Mouse (Mus musculus) hindbrain, embryonic 12.5 days (tissue): ENCODE results near the gene Papss2. TPM values are rescaled to one million over a fixed set of nuclear protein-coding genes. Genes with fewer than 3 reads are reported as not detected.

Experiments
- ATAC-seq: fragments of 200-750 bp; cut with Nextera tagmentation; 2 replicates; pipeline ENCODE4 v1.8.0; 2017; ENCODE audit warnings: moderate TSS enrichment; ENCODE audit not compliant: low FRiP score
- H3K27ac ChIP-seq: fragments of 300-500 bp; sonication (generic); 2 replicates; pipeline ENCODE4 v1.5.1; 2016; ENCODE audit warnings: mild to moderate bottlenecking
- H3K27me3 ChIP-seq: fragments of 300-500 bp; sonication (generic); 2 replicates; pipeline ENCODE4 v1.6.1; 2016; ENCODE audit warnings: mild to moderate bottlenecking
- H3K36me3 ChIP-seq: fragments of 300-500 bp; sonication (generic); 2 replicates; pipeline ENCODE4 v1.6.1; 2016; ENCODE audit warnings: mild to moderate bottlenecking
- H3K4me1 ChIP-seq: fragments of 300-500 bp; sonication (generic); 2 replicates; pipeline ENCODE4 v1.6.1; 2016
- H3K4me2 ChIP-seq: fragments of 300-500 bp; sonication (generic); replicated peaks from 2 replicates; pipeline ENCODE4 v1.6.1; 2016; ENCODE audit warnings: mild to moderate bottlenecking
- H3K4me3 ChIP-seq: fragments of 300-500 bp; sonication (generic); 2 replicates; pipeline ENCODE4 v1.5.1; 2016; ENCODE audit warnings: mild to moderate bottlenecking
- H3K9ac ChIP-seq: fragments of 300-500 bp; sonication (generic); 2 replicates; pipeline ENCODE4 v1.6.1; 2016; ENCODE audit warnings: mild to moderate bottlenecking, moderate library complexity
- H3K9me3 ChIP-seq: fragments of 300-500 bp; sonication (generic); replicated peaks from 2 replicates; pipeline ENCODE4 v1.6.1; 2016; ENCODE audit warnings: mild to moderate bottlenecking
- WGBS: fragments of 180-500 bp; shearing (Covaris S2); methylation state at CpG from one replicate; pipeline ENCODE4 v1.1.7; 2016; 5-methylcytosine and 5-hydroxymethylcytosine counted together
- polyA plus RNA-seq: library from polyadenylated mRNA; unstranded; fragments of >200 nt; fragmentation: Nextera tagmentation; extraction: Ambion mirVana; gene quantifications from 2 replicates; pipeline ENCODE4 v1.2.1, GENCODE M21; 2016

The Papss2 gene
- polyA plus RNA-seq, 1 experiment from 2014 or later, result 5.7 TPM

DNA sequence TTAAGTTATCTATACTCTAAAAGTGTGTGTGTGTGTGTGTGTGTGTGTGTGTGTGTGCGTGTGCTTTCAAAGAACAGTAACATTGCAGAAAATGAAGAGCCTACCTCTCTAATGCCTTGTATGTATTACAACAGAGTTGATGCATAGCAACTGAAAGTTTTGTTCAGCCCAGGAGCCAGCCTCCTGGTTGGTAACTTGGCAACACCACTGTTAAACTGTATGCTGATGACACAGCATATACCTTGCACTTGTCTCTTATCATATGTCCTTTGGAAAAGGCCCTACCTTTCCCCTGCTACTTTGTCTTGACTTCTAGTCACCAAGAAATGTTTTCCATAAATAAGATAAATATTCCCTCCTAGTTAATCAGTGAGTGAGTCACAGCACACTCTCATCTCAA, 7.9 kb downstream of the Papss2 start:
- Histone ChIP-seq H3K9me3 (no peaks in the 10 kb centered on the region), H3K27me3 (no peaks in the 10 kb centered on the region)
- ATAC-seq, result no peak

DNA sequence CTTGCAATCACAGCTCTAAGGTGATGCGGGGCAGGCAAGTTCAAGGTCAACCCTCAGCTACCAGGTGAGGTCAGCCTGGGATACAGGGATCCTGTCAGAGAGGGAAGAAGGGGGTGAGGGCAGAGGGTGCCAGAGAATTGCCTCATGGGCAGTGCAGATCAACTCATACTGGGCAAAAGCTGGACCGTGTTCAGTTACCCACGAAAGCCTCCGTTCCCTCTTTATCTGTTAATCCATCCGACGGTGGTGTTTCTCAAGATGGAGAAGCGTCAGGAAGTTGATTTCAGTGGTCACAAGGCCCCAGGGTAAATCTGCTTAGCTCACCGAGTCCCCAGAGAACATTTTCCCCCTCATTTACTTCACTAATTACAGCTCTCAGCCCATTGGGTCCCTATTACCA, 8.5 kb downstream of the Papss2 start:
- Histone ChIP-seq H3K4me1 (no peaks in the 10 kb centered on the region), H3K9me3 (no peaks in the 10 kb centered on the region), H3K27ac (no peak overlapping the region), H3K4me2 (no peak overlapping the region), H3K9ac (no peak overlapping the region), H3K27me3 (no peaks in the 10 kb centered on the region), H3K36me3 (no peaks in the 10 kb centered on the region), H3K4me3 (no peak overlapping the region)
- WGBS, result 75% methylated on average over 8 of the region's 8 CpGs
- no peak for ATAC-seq

More for the DNA sequence above, 7.9 kb downstream of the Papss2 start:
- Histone ChIP-seq H3K4me1 (no peaks in the 10 kb centered on the region), H3K9ac (no peak overlapping the region), H3K36me3 (no peaks in the 10 kb centered on the region), H3K4me2 (no peak overlapping the region), H3K4me3 (no peak overlapping the region), H3K27ac (no peak overlapping the region)
- 91% methylated on average over 1 of the region's 1 CpGs for WGBS

DNA sequence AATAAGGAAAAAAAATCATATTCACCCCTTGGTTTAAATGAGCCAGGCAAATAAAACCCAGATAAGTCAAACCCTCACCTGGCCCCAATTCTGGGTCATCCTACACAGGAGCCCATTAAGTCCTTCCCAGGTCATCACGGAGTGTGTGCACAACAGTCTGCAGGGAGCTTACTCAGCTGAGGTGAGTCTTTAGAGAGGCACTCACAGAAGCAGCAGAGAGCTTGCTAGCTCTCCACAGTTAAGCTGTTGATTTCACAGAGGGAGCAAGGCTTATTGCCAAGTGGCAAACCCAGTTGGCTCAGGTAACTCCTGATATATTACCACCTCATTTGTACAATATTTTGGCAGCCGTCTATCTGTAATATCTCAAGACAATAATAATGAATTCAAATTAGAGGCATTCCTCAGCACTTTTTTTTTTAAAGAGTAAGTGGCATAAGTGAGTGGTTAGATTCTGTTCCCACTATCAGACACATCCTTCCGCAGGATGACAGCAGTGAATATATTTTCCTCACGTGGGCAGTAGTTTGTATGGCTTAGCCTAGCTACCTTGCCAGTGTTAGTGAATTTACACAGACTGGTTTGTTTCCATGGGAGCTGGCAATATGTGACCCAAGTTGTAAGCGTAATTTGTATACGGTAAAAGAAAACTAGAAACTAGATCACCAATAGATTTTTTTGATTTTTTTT, 9.1 kb downstream of the Papss2 start:
- 86% methylated on average over 6 of the region's 6 CpGs for WGBS
- no peaks in the 10 kb centered on the region for H3K4me1 ChIP-seq
- H3K27ac ChIP-seq, result no peak overlapping the region
- H3K9ac ChIP-seq, result no peak overlapping the region
- no peaks in the 10 kb centered on the region for H3K36me3 ChIP-seq
- H3K27me3 ChIP-seq, result no peaks in the 10 kb centered on the region
- no peak overlapping the region for H3K4me3 ChIP-seq
- H3K4me2 ChIP-seq, result no peak overlapping the region
- ATAC-seq, result no peak
- no peaks in the 10 kb centered on the region for H3K9me3 ChIP-seq

DNA sequence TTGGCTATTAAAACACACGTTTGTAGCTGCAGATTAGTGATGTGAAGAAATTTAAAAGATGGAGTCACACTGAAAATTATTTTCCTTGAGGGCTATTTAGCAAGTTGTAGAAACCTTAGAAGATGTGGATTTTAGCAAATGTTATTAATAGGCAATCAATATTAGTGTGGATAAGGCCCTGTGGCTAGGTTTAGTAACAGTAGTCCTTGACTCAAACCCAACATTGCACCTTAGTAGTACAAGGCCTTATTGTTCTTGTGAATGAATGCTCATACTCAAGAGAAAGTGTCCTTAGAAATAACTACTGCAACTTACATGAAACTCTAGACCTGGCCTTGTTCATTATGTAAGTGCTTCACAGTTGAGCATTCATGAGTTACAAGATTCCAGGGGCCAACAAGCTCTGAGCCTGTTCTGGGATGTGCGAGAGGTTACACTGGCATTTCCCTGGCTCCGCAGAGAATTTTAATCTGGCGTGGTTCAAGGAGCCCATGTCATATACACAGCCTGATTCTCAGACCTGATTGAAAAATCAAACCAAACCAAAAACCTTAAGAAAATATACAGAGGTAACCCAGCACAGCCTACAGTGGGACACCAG, 10.7 kb downstream of the Papss2 start:
- H3K27ac ChIP-seq, result 0 out of 2 replicates have a peak overlapping the region, but pooled peaks have one; percentile 48
- H3K4me1 ChIP-seq, result no peaks in the 10 kb centered on the region
- H3K9me3 ChIP-seq, result no peaks in the 10 kb centered on the region
- WGBS, result 77% methylated on average over 4 of the region's 4 CpGs
- H3K4me3 ChIP-seq, result no peak overlapping the region
- H3K9ac ChIP-seq, result no peak overlapping the region
- no peaks in the 10 kb centered on the region for H3K36me3 ChIP-seq
- ATAC-seq, result no peak
- H3K4me2 ChIP-seq, result no peak overlapping the region
- H3K27me3 ChIP-seq, result no peaks in the 10 kb centered on the region

GRCm38 (mm10) chr19:32607036-32607435, 11.4 kb downstream of the Papss2 start:
- Histone ChIP-seq H3K36me3 (no peaks in the 10 kb centered on the region), H3K27me3 (no peaks in the 10 kb centered on the region), H3K4me3 (no peak overlapping the region), H3K27ac (no peak overlapping the region), H3K9me3 (no peaks in the 10 kb centered on the region), H3K4me1 (no peaks in the 10 kb centered on the region), H3K4me2 (no peak overlapping the region), H3K9ac (no peak overlapping the region)
- WGBS, result 83% methylated on average over 8 of the region's 8 CpGs
- no peak for ATAC-seq

GRCm38 (mm10) chr19:32611386-32612092, 15.9 kb downstream of the Papss2 start:
- no peak for ATAC-seq
- Histone ChIP-seq H3K27me3 (no peaks in the 10 kb centered on the region), H3K9me3 (no peaks in the 10 kb centered on the region), H3K27ac (no peak overlapping the region), H3K4me3 (no peak overlapping the region), H3K4me2 (no peak overlapping the region), H3K36me3 (no peaks in the 10 kb centered on the region), H3K4me1 (no peaks in the 10 kb centered on the region), H3K9ac (no peak overlapping the region)
- 91% methylated on average over 9 of the region's 9 CpGs for WGBS

GRCm38 (mm10) chr19:32614046-32614771, 18.6 kb downstream of the Papss2 start:
- H3K27ac ChIP-seq, result no peak overlapping the region
- H3K9ac ChIP-seq, result no peak overlapping the region
- H3K4me3 ChIP-seq, result no peak overlapping the region
- H3K4me2 ChIP-seq, result no peak overlapping the region
- no peaks in the 10 kb centered on the region for H3K4me1 ChIP-seq
- 75% methylated on average over 12 of the region's 12 CpGs for WGBS
- ATAC-seq, result no peak
- no peaks in the 10 kb centered on the region for H3K36me3 ChIP-seq
- H3K9me3 ChIP-seq, result no peaks in the 10 kb centered on the region
- H3K27me3 ChIP-seq, result no peaks in the 10 kb centered on the region

- Histone ChIP-seq H3K9ac (no peak overlapping the region), H3K27ac (no peak overlapping the region), H3K4me2 (no peak overlapping the region), H3K4me1 (no peaks in the 10 kb centered on the region), H3K27me3 (no peaks in the 10 kb centered on the region), H3K9me3 (no peaks in the 10 kb centered on the region), H3K4me3 (no peak overlapping the region), H3K36me3 (no peaks in the 10 kb centered on the region)
- WGBS, result 73% methylated on average over 2 of the region's 2 CpGs
- no peak for ATAC-seq
These were observed 19.1 kb downstream of the Papss2 start for GRCm38 (mm10) chr19:32614772-32615099.

DNA sequence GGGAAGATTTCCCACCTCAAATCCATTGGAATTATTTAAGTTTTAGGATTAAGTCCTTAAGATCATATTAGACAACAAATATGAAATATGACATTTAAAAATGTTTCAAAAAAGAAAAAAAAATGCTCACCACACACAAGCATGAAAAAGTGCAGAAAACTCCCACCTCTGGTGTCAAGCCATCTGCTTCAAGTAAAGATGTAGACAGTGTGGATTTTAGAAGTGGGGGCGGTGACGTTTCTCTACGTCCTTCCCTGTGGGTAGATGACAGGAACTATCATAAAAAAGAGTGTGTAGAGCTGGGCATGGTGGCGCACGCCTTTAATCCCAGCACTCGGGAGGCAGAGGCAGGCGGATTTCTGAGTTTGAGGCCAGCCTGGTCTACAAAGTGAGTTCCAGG, 21.1 kb downstream of the Papss2 start:
- ATAC-seq, result no peak
- Histone ChIP-seq H3K4me2 (no peak overlapping the region), H3K4me1 (no peaks in the 10 kb centered on the region)

GRCm38 (mm10) chr19:32619739-32620138, 24.1 kb downstream of the Papss2 start:
- Histone ChIP-seq H3K27me3 (no peaks in the 10 kb centered on the region), H3K9me3 (no peaks in the 10 kb centered on the region), H3K4me2 (no peak overlapping the region), H3K27ac (no peak overlapping the region), H3K36me3 (no peaks in the 10 kb centered on the region), H3K9ac (no peak overlapping the region), H3K4me1 (no peaks in the 10 kb centered on the region), H3K4me3 (no peak overlapping the region)
- WGBS, result 90% methylated on average over 2 of the region's 2 CpGs
- no peak for ATAC-seq

More for the DNA sequence above, 21.1 kb downstream of the Papss2 start:
- Histone ChIP-seq H3K27me3 (no peaks in the 10 kb centered on the region), H3K36me3 (no peaks in the 10 kb centered on the region), H3K9ac (no peak overlapping the region), H3K4me3 (no peak overlapping the region), H3K9me3 (no peaks in the 10 kb centered on the region), H3K27ac (no peak overlapping the region)
- 94% methylated on average over 7 of the region's 7 CpGs for WGBS

GRCm38 (mm10) chr19:32620859-32621445, 25.4 kb downstream of the Papss2 start:
- H3K36me3 ChIP-seq, result no peaks in the 10 kb centered on the region
- no peak overlapping the region for H3K4me2 ChIP-seq
- H3K4me3 ChIP-seq, result no peak overlapping the region
- 89% methylated on average over 15 of the region's 15 CpGs for WGBS
- no peak for ATAC-seq
- H3K4me1 ChIP-seq, result no peaks in the 10 kb centered on the region
- H3K27ac ChIP-seq, result no peak overlapping the region
- H3K9me3 ChIP-seq, result no peaks in the 10 kb centered on the region
- H3K9ac ChIP-seq, result no peak overlapping the region
- no peaks in the 10 kb centered on the region for H3K27me3 ChIP-seq

- Histone ChIP-seq H3K9ac (no peak overlapping the region), H3K9me3 (no peaks in the 10 kb centered on the region), H3K4me1 (no peaks in the 10 kb centered on the region), H3K27ac (no peak overlapping the region), H3K4me2 (no peak overlapping the region), H3K4me3 (no peak overlapping the region), H3K36me3 (no peaks in the 10 kb centered on the region), H3K27me3 (no peaks in the 10 kb centered on the region)
- 88% methylated on average over 3 of the region's 3 CpGs for WGBS
- no peak for ATAC-seq
These were observed 26.6 kb downstream of the Papss2 start for GRCm38 (mm10) chr19:32622142-32622541.
